Comparison of ENCODE assay signal across 9 mouse cellular contexts in genomic region chr5:125159293-125159692, GRCm38 (mm10). TPM values are rescaled to one million over a fixed set of nuclear protein-coding genes. Genes with fewer than 3 reads are reported as not detected.
DNase-seq lines count a peak whose midpoint lies in the region; ATAC-seq lines count a peak whose summit lies in the region.
"Had no signal": no experiment of that assay in that cellular context is flagged by ENCODE, and none has a peak within 500 bp of the region (broad histone marks: within the 10 kb centered on the region; RNA-seq: fewer than 3 reads in every experiment).

No protein-coding gene starts in this region.

- peak; percentile 63 for ATAC-seq in hindbrain, embryonic 15.5 days (ENCODE audit: low FRiP score, low read depth)
- peak; percentile 35 for ATAC-seq in liver, embryonic 11.5 days (replicated peaks; ENCODE audit: low FRiP score)
- ATAC-seq in neural tube, embryonic 14.5 days (ENCODE audit: low read depth) = peak; percentile 67

- peak overlapping the region; percentile 21; the same call in 1 of the 2 replicates for H3K9ac ChIP-seq in hindbrain, embryonic 15.5 days
- no peak overlapping the region for H3K9ac ChIP-seq in liver, embryonic 11.5 days (ENCODE audit: low read depth, low read length)
- 0 out of 2 replicates have a peak overlapping the region, but pooled peaks have one; percentile 39 for H3K9ac ChIP-seq in neural tube, embryonic 14.5 days (replicated peaks; ENCODE audit: low read depth, low read length)

- H3K9me3 ChIP-seq in hindbrain, embryonic 15.5 days = no peaks in the 10 kb centered on the region
- H3K9me3 ChIP-seq in liver, embryonic 11.5 days (ENCODE audit: control insufficient read depth, low read length) = no peaks in the 10 kb centered on the region
- no peaks in the 10 kb centered on the region for H3K9me3 ChIP-seq in neural tube, embryonic 14.5 days (ENCODE audit: control insufficient read depth, low read length)

- no peak overlapping the region for H3K4me3 ChIP-seq in hindbrain, embryonic 15.5 days
- no peak overlapping the region for H3K4me3 ChIP-seq in liver, embryonic 11.5 days (ENCODE audit: low read depth, low read length)
- no peak overlapping the region for H3K4me3 ChIP-seq in neural tube, embryonic 14.5 days (ENCODE audit: low read depth, low read length)

- intact Hi-C loops in left cerebral cortex, postnatal 4 days (cut with DNase I) = loop anchor here (10.0 kb wide), 1 partner anchor 106 kb away; no protein-coding TSS in a partner anchor
- intact Hi-C loops in left cerebral cortex, postnatal 36 days (cut with DNase I) = no loop called here

- peaks cover 91% of the 10 kb centered on the region for H3K4me1 ChIP-seq in hindbrain, embryonic 15.5 days (replicated peaks)
- H3K4me1 ChIP-seq in liver, embryonic 11.5 days (replicated peaks; ENCODE audit: control insufficient read depth, insufficient read depth, low read length) = peaks cover 64% of the 10 kb centered on the region
- H3K4me1 ChIP-seq in neural tube, embryonic 14.5 days (ENCODE audit: control insufficient read depth, insufficient read depth, low read length) = peaks cover 88% of the 10 kb centered on the region

- no peaks in the 10 kb centered on the region for H3K27me3 ChIP-seq in hindbrain, embryonic 15.5 days
- no peaks in the 10 kb centered on the region for H3K27me3 ChIP-seq in liver, embryonic 11.5 days (replicated peaks; ENCODE audit: control insufficient read depth, insufficient read depth, low read length)
- H3K27me3 ChIP-seq in neural tube, embryonic 14.5 days (ENCODE audit: control insufficient read depth, insufficient read depth, low read length) = no peaks in the 10 kb centered on the region

- H3K36me3 ChIP-seq in hindbrain, embryonic 15.5 days = no peaks in the 10 kb centered on the region
- no peaks in the 10 kb centered on the region for H3K36me3 ChIP-seq in liver, embryonic 11.5 days (ENCODE audit: control insufficient read depth, insufficient read depth, low read length)
- no peaks in the 10 kb centered on the region for H3K36me3 ChIP-seq in neural tube, embryonic 14.5 days (ENCODE audit: control insufficient read depth, insufficient read depth, low read length)

- H3K4me2 ChIP-seq in hindbrain, embryonic 15.5 days = peak overlapping the region; percentile 40
- H3K4me2 ChIP-seq in liver, embryonic 11.5 days = peak overlapping the region; percentile 37
- peak overlapping the region; percentile 36 for H3K4me2 ChIP-seq in neural tube, embryonic 14.5 days (ENCODE audit: low read depth, low read length)

- peak overlapping the region; percentile 88 for H3K27ac ChIP-seq in hindbrain, embryonic 15.5 days (replicated peaks)
- H3K27ac ChIP-seq in liver, embryonic 11.5 days (ENCODE audit: low read depth, low read length) = peak overlapping the region; percentile 58
- peak overlapping the region; percentile 90 for H3K27ac ChIP-seq in neural tube, embryonic 14.5 days (ENCODE audit: low read depth, low read length)
- H3K27ac ChIP-seq: macrophage had no signal

- DNase-seq in left cerebral cortex, postnatal 4 days = peak; percentile 97
- DNase-seq in left cerebral cortex, postnatal 36 days (ENCODE audit: low spot score in 2 of 2) = no peak
- DNase-seq in cerebellum, postnatal 14 days = peak; percentile 99 to 100
- peak; percentile 91 for DNase-seq in gastrocnemius, postnatal 10 days
- DNase-seq in liver, embryonic 11.5 days (ENCODE audit: low spot score) = peak; percentile 62
- DNase-seq in layer of hippocampus, adult 8-10 months (ENCODE audit: low spot score in 2 of 2) = no peak

- 4% methylated on average over 12 of the region's 12 CpGs for WGBS in hindbrain, embryonic 15.5 days
- 21% methylated on average over 12 of the region's 12 CpGs for WGBS in liver, embryonic 11.5 days
- WGBS in neural tube, embryonic 14.5 days = 2% methylated on average over 12 of the region's 12 CpGs

RNA-seq across cellular contexts. Expression of gene Ncor2, which starts 19.7 kb away (rescaled TPM):
- total RNA-seq in left cerebral cortex, postnatal 4 days (2021) = 100 to 1,000 TPM; 110 to 115 TPM
- 100 to 1,000 TPM; 167 to 240 TPM for total RNA-seq in left cerebral cortex, postnatal 36 days (2021)
- total RNA-seq in gastrocnemius, postnatal 10 days (2021) = 100 to 1,000 TPM; 116 to 123 TPM
- 26.3 and 28.7 TPM in 2 replicates for polyA plus RNA-seq in hindbrain, embryonic 15.5 days (2015; fragmentation: Nextera tagmentation; extraction: Ambion mirVana)
- polyA plus RNA-seq in liver, embryonic 11.5 days (2014; fragmentation: Nextera tagmentation; extraction: Ambion mirVana) = 14.0 and 17.2 TPM in 2 replicates
- polyA plus RNA-seq in neural tube, embryonic 14.5 days (2014; fragmentation: Nextera tagmentation; extraction: Ambion mirVana) = 29.1 and 32.8 TPM in 2 replicates
- total RNA-seq in layer of hippocampus, adult 8-10 months (2022) = 100 to 1,000 TPM; 246 to 324 (median 271) TPM

Comparison
In these comparisons a context has a peak if more than half of its experiments do, and no peak if none do; other contexts are left out.
1. DNase-seq: peak in left cerebral cortex, postnatal 4 days (single experiment), cerebellum, postnatal 14 days (2 of 2), gastrocnemius, postnatal 10 days (single experiment) and liver, embryonic 11.5 days (single experiment); none in left cerebral cortex, postnatal 36 days (0 of 2) and layer of hippocampus, adult 8-10 months (0 of 2).
2. Peak in every context shown above with its lines, with median percentiles within 50 percentile points of each other: ATAC-seq, H3K27ac ChIP-seq and H3K4me2 ChIP-seq.